Mouse (Mus musculus) heart, embryonic 11.5 days (tissue): ENCODE measurements around the gene Rapgef4. TPM values are rescaled to one million over a fixed set of nuclear protein-coding genes. Genes with fewer than 3 reads are reported as not detected.

ENCODE experiments used
- ATAC-seq: fragments of 200-750 bp; cut with Nextera tagmentation; replicated peaks from 2 replicates; pipeline ENCODE4 v1.8.0; 2017; ENCODE audit warnings: moderate library complexity; ENCODE audit not compliant: insufficient number of reproducible peaks, low FRiP score, low TSS enrichment
- H3K27ac ChIP-seq: fragments of 300-500 bp; sonication (generic); 2 replicates; pipeline ENCODE4 v1.5.1; 2014; ENCODE audit warnings: mild to moderate bottlenecking, low read depth, low read length
- H3K27me3 ChIP-seq: fragments of 300-500 bp; sonication (generic); 2 replicates; pipeline ENCODE4 v1.6.1; 2014; ENCODE audit warnings: mild to moderate bottlenecking, low read length, mixed read lengths; ENCODE audit not compliant: control insufficient read depth, insufficient read depth
- H3K36me3 ChIP-seq: fragments of 300-500 bp; sonication (generic); 2 replicates; pipeline ENCODE4 v1.6.1; 2014; ENCODE audit warnings: mild to moderate bottlenecking, low read length, moderate library complexity, mixed read lengths; ENCODE audit not compliant: control insufficient read depth, insufficient read depth
- H3K4me1 ChIP-seq: fragments of 300-500 bp; sonication (generic); 2 replicates; pipeline ENCODE4 v1.6.1; 2014; ENCODE audit warnings: low read length; ENCODE audit not compliant: control insufficient read depth, insufficient read depth
- H3K4me2 ChIP-seq: fragments of 300-500 bp; sonication (generic); 2 replicates; pipeline ENCODE4 v1.6.1; 2014; ENCODE audit warnings: mild to moderate bottlenecking, moderate library complexity
- H3K4me3 ChIP-seq: fragments of 300-500 bp; sonication (generic); 2 replicates; pipeline ENCODE4 v1.5.1; 2014; ENCODE audit warnings: low read depth, low read length
- H3K9ac ChIP-seq: fragments of 300-500 bp; sonication (generic); 2 replicates; pipeline ENCODE4 v1.6.1; 2014; ENCODE audit warnings: mild to moderate bottlenecking, low read depth, low read length, moderate library complexity
- H3K9me3 ChIP-seq: fragments of 300-500 bp; sonication (generic); replicated peaks from 2 replicates; pipeline ENCODE4 v1.6.1; 2016; ENCODE audit warnings: low read length; ENCODE audit not compliant: control insufficient read depth
- WGBS: fragments of 180-500 bp; shearing (Covaris S2); extraction: QIAGEN DNeasy Blood & Tissue Kit; methylation state at CpG from one replicate; pipeline ENCODE4 v1.1.7; 2014; ENCODE audit not compliant: insufficient replicate concordance; 5-methylcytosine and 5-hydroxymethylcytosine counted together
- polyA plus RNA-seq: library from polyadenylated mRNA; unstranded; fragments of >200 nt; fragmentation: Nextera tagmentation; extraction: Ambion mirVana; gene quantifications from 2 replicates; pipeline ENCODE4 v1.2.1, GENCODE M21; 2014

The Rapgef4 gene
- polyA plus RNA-seq, 1 experiment from 2014 or later: 4.0 TPM

GRCm38 (mm10) chr2:72116103-72116502, 135.1 kb downstream of the Rapgef4 start:
- H3K27me3 ChIP-seq: no peaks in the 10 kb centered on the region
- no peak for ATAC-seq

DNA sequence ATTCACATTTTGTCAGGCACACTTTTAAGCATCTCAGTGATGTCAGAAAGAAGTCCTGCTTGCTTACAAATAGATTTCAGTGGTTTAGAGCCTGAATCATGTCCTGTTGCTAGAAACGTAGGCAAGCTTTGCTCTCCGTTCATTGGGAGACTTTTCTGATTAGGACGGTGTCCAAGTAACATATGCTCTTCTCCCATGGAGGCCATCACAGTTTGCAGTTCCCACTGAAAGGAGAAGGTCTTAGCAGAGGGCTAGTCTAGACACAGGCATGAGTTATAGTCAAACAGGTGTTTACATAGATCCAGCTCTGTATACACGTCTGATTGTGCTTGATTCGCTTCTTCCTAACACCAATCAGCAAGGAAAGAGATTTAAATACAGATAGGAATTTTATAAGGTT, 135.7 kb downstream of the Rapgef4 start:
- Histone ChIP-seq H3K36me3 (no peaks in the 10 kb centered on the region), H3K4me2 (no peak overlapping the region), H3K9ac (no peak overlapping the region), H3K9me3 (no peaks in the 10 kb centered on the region), H3K4me3 (no peak overlapping the region), H3K27ac (peak overlapping the region; percentile 71; the same call in 1 of the 2 replicates), H3K4me1 (peaks cover 17% of the 10 kb centered on the region), H3K27me3 (no peaks in the 10 kb centered on the region)
- 64% methylated on average over 5 of the region's 5 CpGs for WGBS
- no peak for ATAC-seq

More at GRCm38 (mm10) chr2:72116103-72116502, 135.1 kb downstream of the Rapgef4 start:
- Histone ChIP-seq H3K9ac (no peak overlapping the region), H3K4me1 (peaks cover 17% of the 10 kb centered on the region), H3K27ac (no peak overlapping the region), H3K9me3 (no peaks in the 10 kb centered on the region), H3K4me3 (no peak overlapping the region), H3K36me3 (no peaks in the 10 kb centered on the region), H3K4me2 (no peak overlapping the region)
- WGBS: 52% methylated on average over 7 of the region's 7 CpGs

DNA sequence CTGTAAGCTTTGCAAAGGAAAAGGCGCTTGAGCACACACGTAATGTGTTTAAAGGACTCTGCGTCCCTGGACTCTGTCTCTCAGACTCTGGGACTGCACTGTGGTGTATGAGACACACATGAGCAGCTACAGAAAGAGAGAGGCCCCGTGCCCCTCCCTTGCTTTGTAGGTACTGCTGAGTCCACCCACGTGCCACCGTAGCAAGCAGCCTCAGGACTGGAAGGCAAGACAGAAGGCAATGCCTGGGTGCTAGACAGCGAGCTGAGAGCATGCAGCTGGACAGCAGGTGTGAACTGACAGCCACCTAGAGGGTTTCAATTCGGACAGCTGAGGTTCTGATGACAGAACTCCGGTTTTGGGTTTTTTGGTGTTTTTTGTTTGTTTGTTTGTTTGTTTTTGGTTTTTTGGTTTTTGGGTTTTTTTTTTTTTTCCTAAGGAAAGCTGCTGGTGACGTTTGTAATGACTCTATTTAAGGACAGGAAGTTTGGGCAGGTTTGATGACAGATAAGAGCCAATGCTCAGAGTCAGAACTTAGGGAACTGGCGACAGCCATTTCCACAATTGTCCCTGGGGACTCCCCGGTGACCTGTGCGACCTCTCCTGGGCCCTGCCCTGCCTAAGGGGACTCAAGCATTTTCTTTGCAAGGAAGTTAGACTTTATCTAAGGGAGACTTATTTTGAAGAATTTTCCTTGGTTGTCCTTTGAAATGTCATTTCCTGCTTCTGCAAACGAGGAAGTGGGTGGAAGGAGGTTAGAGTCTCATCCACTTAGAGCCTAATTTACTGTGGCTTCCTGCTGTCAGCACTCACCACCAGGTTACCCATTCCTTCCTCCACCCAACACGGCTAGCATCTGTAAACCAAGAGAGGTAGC, 136.3 kb downstream of the Rapgef4 start:
- Histone ChIP-seq H3K9ac (no peak overlapping the region), H3K4me3 (no peak overlapping the region), H3K27me3 (no peaks in the 10 kb centered on the region), H3K27ac (peak overlapping the region; percentile 71), H3K4me1 (peaks cover 17% of the 10 kb centered on the region), H3K4me2 (no peak overlapping the region; the same call in 1 of the 2 replicates), H3K36me3 (no peaks in the 10 kb centered on the region), H3K9me3 (no peaks in the 10 kb centered on the region)
- ATAC-seq: no peak
- WGBS: 34% methylated on average over 15 of the region's 15 CpGs

GRCm38 (mm10) chr2:72120211-72120610, 139.2 kb downstream of the Rapgef4 start:
- 86% methylated on average over 6 of the region's 6 CpGs for WGBS
- ATAC-seq: no peak
- no peak overlapping the region for H3K4me3 ChIP-seq
- no peak overlapping the region for H3K27ac ChIP-seq
- no peak overlapping the region for H3K4me2 ChIP-seq
- H3K9me3 ChIP-seq: no peaks in the 10 kb centered on the region
- no peaks in the 10 kb centered on the region for H3K27me3 ChIP-seq
- H3K9ac ChIP-seq: no peak overlapping the region
- no peaks in the 10 kb centered on the region for H3K36me3 ChIP-seq
- H3K4me1 ChIP-seq: peaks cover 21% of the 10 kb centered on the region

DNA sequence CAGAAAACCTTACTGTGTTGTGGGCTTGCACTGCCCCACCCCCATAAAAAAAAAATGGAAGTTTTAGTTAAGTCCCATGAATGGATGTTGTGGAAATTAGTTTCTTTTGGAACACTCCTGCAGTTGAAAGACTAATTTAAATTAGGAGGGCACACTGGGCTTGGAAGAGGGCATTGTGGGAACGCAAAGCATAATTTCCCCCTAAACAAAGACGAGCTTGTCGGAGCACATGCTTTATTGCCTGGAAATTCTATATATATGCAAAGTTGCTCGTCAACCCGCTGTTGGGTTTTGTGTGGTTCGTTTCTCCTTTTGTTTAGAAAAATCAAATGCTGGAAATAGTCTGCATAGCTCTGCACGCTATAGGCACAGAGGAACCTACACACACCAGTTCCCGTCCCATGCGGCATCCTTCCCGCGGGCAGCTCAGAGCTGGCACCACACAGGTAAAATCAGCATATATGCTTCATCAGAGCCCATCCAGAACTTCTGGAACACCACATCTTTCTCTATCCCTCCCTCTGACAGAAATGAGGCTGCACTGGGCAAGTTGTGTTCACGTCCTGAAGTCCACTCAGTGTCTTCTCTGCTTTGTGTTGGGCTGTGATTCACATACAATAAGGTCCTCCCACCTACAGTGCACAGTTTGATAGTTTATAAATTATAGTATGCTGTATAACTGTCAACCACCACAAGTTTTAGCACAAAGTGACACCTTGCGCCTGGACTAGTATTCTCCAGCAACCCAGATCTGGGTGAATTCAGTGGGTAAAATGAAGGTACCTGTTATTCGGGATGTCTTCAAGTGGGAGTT, 141.6 kb downstream of the Rapgef4 start:
- H3K27me3 ChIP-seq: no peaks in the 10 kb centered on the region
- H3K9me3 ChIP-seq: no peaks in the 10 kb centered on the region
- no peaks in the 10 kb centered on the region for H3K36me3 ChIP-seq
- H3K4me2 ChIP-seq: no peak overlapping the region
- no peak overlapping the region for H3K9ac ChIP-seq
- H3K27ac ChIP-seq: no peak overlapping the region
- peaks cover 5% of the 10 kb centered on the region; the same call in 1 of the 2 replicates for H3K4me1 ChIP-seq
- no peak for ATAC-seq
- H3K4me3 ChIP-seq: no peak overlapping the region
- WGBS: 89% methylated on average over 14 of the region's 14 CpGs

GRCm38 (mm10) chr2:72123851-72124250, 142.8 kb downstream of the Rapgef4 start:
- Histone ChIP-seq H3K27ac (no peak overlapping the region), H3K36me3 (no peaks in the 10 kb centered on the region), H3K27me3 (no peaks in the 10 kb centered on the region), H3K9ac (no peak overlapping the region), H3K4me3 (no peak overlapping the region), H3K4me2 (no peak overlapping the region), H3K9me3 (no peaks in the 10 kb centered on the region), H3K4me1 (0 out of 2 replicates have a peak, but pooled peaks cover 4% of the 10 kb centered on the region)
- 37% methylated on average over 5 of the region's 5 CpGs for WGBS
- no peak for ATAC-seq

- H3K4me3 ChIP-seq: no peak overlapping the region
- H3K4me1 ChIP-seq: 0 out of 2 replicates have a peak, but pooled peaks cover 4% of the 10 kb centered on the region
- no peak overlapping the region for H3K27ac ChIP-seq
- no peak for ATAC-seq
- no peaks in the 10 kb centered on the region for H3K9me3 ChIP-seq
- no peak overlapping the region for H3K9ac ChIP-seq
- H3K36me3 ChIP-seq: no peaks in the 10 kb centered on the region
- no peak overlapping the region for H3K4me2 ChIP-seq
- 75% methylated on average over 3 of the region's 3 CpGs for WGBS
- H3K27me3 ChIP-seq: no peaks in the 10 kb centered on the region
These were observed 144.7 kb downstream of the Rapgef4 start for GRCm38 (mm10) chr2:72125786-72126185.

- Histone ChIP-seq H3K4me2 (no peak overlapping the region), H3K9me3 (no peaks in the 10 kb centered on the region), H3K27ac (no peak overlapping the region), H3K4me3 (no peak overlapping the region), H3K36me3 (no peaks in the 10 kb centered on the region), H3K4me1 (0 out of 2 replicates have a peak, but pooled peaks cover 4% of the 10 kb centered on the region), H3K9ac (no peak overlapping the region), H3K27me3 (no peaks in the 10 kb centered on the region)
- WGBS: 80% methylated on average over 2 of the region's 2 CpGs
- ATAC-seq: no peak
These were observed 145.4 kb downstream of the Rapgef4 start for GRCm38 (mm10) chr2:72126411-72126810.
